Mouse (Mus musculus): ENCODE data around the gene Nova2. TPM values are rescaled to one million over a fixed set of nuclear protein-coding genes. Genes with fewer than 3 reads are reported as not detected.

Nova2 gene
- polyA plus RNA-seq (2014; fragmentation: Nextera tagmentation; extraction: Ambion mirVana) = 1.2 TPM in 2 replicates

DNA sequence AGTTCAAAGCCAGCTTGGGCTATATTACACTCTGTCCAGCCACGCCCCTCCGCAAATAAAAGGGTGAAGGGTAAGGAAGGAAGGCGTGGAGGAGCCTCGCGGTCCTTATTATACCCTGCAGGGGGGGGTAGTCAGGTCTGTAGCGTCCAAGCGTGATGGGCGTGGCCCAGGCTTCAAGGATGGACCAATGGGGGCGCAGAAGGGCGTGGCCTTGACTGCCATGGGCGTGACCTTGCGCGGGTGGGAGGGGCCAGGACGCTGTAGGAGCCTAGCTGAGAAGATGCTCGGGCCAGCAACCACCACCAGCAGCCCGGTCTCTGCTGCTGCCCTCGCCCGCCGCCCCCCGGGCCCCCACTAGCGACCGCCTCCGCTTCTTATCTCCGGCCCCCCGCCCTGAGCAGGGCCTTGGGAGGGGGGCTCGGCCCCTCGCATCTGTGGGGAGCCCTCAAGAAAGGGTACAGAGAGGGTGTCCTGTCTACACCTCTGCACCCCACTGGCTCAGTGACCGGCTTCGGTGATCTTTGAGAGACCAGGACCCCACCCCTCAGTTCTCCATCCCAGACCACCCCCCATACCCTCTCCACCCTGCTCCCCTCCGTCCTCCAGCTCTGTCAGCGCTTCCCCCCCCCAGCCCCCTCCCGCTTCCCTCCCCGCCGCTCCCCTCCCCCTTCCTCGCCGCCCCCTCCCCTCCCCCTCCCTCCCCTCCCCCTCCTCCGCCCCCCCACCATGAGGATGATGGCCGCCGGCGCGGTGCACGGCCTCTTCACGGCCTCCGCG lies at the start of gene Nova2:
Gene Nova2, plus strand, starts transcription at position 727 of the 777 bp plus-strand sequence.
- Histone ChIP-seq H3K36me3 (ENCODE audit: insufficient read depth) (no peaks in the 10 kb centered on the region), H3K27ac (ENCODE audit: low read depth) (peak within 1 kb of the TSS; percentile 52; the same call in 1 of the 2 replicates), H3K9ac (peak within 1 kb of the TSS; percentile 65), H3K4me2 (peak within 1 kb of the TSS; percentile 82), H3K4me3 (ENCODE audit: low read depth, low read length) (peak within 1 kb of the TSS; percentile 44), H3K9me3 (ENCODE audit: low read depth, low read length) (no peaks in the 10 kb centered on the region), H3K27me3 (ENCODE audit: insufficient read depth, low read length) (peaks cover 34% of the 10 kb centered on the region), H3K4me1 (ENCODE audit: insufficient read depth) (no peaks in the 10 kb centered on the region)
- ATAC-seq (ENCODE audit: insufficient read depth) (peak; percentile 78), DNase-seq (peak; percentile 91)
- under 1% methylated on average over 32 of the region's 45 CpGs for WGBS
- no peak for TF ChIP-seq CTCF (IDR thresholded peaks at IDR 0.05; ENCODE audit: low read depth)

DNA sequence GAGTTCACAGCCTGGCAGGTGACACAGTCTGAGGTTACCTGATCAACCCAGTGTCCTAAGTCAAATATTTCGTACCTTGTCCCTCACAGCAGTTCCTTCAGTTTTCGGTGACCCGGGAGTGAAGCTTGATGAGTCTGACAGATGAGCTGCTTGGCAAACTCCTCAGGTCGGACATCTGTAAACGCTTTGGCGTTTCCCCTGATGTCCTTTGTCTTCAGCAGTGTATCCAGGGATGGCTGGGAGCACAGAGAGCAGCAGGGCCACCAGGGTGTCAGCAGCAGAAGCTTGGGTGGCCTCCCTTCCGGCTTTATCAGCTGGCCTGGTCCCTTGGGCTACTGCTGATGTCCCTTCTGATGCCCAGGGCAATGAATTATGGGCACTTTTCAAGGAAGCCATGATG lies 47.0 kb upstream of the Nova2 start:
- H3K9ac ChIP-seq = no peak overlapping the region
- no peaks in the 10 kb centered on the region for H3K27me3 ChIP-seq (ENCODE audit: insufficient read depth, low read length)
- 42% methylated on average over 7 of the region's 7 CpGs for WGBS
- H3K36me3 ChIP-seq (ENCODE audit: insufficient read depth) = no peaks in the 10 kb centered on the region
- H3K4me2 ChIP-seq = no peak overlapping the region
- TF ChIP-seq CTCF (IDR thresholded peaks at IDR 0.05; ENCODE audit: low read depth) = no peak
- ATAC-seq (ENCODE audit: insufficient read depth) (no peak), DNase-seq (no peak)
- H3K4me3 ChIP-seq (ENCODE audit: low read depth, low read length) = no peak overlapping the region
- no peaks in the 10 kb centered on the region for H3K9me3 ChIP-seq (ENCODE audit: low read depth, low read length)
- no peaks in the 10 kb centered on the region for H3K4me1 ChIP-seq (ENCODE audit: insufficient read depth)
- no peak overlapping the region for H3K27ac ChIP-seq (ENCODE audit: low read depth)

DNA sequence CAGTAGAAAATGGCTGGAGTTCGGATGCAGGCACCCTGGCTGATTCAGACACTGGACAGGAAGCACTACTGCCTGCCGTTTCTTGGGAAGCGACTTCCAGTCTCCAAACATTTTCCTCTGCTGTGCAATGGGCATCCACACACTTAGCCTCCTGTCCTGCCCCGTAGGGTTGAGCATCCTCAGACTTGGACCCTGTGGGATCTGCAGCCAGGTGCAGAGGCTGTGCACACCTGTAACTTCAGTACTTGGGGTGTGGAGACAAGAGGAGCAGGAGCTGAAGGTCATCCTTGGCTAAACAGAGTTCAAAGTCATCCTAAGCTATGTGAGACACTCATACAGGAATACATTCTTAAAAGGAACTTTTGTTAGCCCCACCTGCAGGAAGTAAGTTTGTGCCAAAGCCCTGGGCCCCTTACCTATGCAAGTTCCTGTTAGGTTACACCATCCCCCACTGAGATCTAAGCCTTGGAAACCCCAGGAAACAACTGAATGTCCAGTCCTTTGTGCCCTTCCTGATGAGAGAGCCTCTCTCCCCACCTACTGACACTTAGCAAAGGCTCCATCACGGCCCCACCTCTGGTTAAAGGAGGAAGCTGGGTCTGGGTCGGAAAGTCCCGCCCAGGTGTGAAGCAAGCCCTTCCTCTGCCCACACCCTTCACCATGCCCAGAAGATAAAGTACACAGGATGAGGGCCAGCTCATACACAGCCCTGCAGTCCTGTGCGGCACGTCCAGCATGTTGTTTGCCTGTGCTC lies 41.5 kb upstream of the Nova2 start:
- Histone ChIP-seq H3K4me2 (no peak overlapping the region), H3K9me3 (ENCODE audit: low read depth, low read length) (no peaks in the 10 kb centered on the region), H3K4me3 (ENCODE audit: low read depth, low read length) (no peak overlapping the region), H3K27me3 (ENCODE audit: insufficient read depth, low read length) (no peaks in the 10 kb centered on the region), H3K9ac (no peak overlapping the region; the same call in 1 of the 2 replicates), H3K4me1 (ENCODE audit: insufficient read depth) (no peaks in the 10 kb centered on the region), H3K27ac (ENCODE audit: low read depth) (peak overlapping the region; percentile 12; the same call in 1 of the 2 replicates), H3K36me3 (ENCODE audit: insufficient read depth) (0 out of 2 replicates have a peak, but pooled peaks cover 2% of the 10 kb centered on the region)
- peak; percentile 11 for DNase-seq
- peak; percentile 34 for ATAC-seq (ENCODE audit: insufficient read depth)
- WGBS = 43% methylated on average over 9 of the region's 9 CpGs
- no peak for TF ChIP-seq CTCF (IDR thresholded peaks at IDR 0.05; ENCODE audit: low read depth)

DNA sequence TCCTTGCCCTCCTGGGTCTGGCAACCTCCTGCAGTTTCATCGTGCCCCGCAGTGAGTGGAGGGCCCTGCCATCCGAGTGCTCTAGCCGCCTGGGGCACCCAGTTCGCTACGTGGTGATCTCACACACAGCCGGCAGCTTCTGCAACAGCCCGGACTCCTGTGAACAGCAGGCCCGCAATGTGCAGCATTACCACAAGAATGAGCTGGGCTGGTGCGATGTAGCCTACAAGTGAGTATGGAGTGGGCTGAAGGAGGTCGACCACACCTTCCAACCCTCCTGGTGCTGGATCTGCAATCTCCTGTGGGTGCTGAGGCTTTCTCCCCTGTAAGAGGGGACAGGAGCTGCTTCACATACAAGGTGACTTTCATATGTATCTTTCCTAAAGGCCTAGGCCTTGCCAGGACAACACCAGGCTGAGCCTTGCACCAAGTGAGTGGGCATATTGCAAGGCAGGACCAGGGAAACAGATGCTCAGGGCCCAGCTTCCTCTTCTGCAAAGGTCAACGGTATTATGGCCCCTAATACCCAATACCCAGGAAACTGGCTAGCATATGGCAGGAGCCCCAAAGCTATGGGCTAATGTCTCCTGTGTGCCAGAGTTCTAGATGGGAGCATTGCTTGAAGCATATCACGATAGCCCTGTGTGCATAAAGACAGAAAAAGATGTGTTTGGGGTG lies 40.8 kb upstream of the Nova2 start:
- DNase-seq (no peak), ATAC-seq (ENCODE audit: insufficient read depth) (peak; percentile 33; the same call in 1 of the 2 replicates)
- Histone ChIP-seq H3K4me1 (ENCODE audit: insufficient read depth) (no peaks in the 10 kb centered on the region), H3K27ac (ENCODE audit: low read depth) (peak overlapping the region; percentile 12; the same call in 1 of the 2 replicates), H3K36me3 (ENCODE audit: insufficient read depth) (0 out of 2 replicates have a peak, but pooled peaks cover 2% of the 10 kb centered on the region), H3K27me3 (ENCODE audit: insufficient read depth, low read length) (no peaks in the 10 kb centered on the region), H3K9me3 (ENCODE audit: low read depth, low read length) (no peaks in the 10 kb centered on the region), H3K4me2 (no peak overlapping the region), H3K9ac (no peak overlapping the region; the same call in 1 of the 2 replicates), H3K4me3 (ENCODE audit: low read depth, low read length) (no peak overlapping the region)
- WGBS = 50% methylated on average over 13 of the region's 13 CpGs
- no peak for TF ChIP-seq CTCF (IDR thresholded peaks at IDR 0.05; ENCODE audit: low read depth)

DNA sequence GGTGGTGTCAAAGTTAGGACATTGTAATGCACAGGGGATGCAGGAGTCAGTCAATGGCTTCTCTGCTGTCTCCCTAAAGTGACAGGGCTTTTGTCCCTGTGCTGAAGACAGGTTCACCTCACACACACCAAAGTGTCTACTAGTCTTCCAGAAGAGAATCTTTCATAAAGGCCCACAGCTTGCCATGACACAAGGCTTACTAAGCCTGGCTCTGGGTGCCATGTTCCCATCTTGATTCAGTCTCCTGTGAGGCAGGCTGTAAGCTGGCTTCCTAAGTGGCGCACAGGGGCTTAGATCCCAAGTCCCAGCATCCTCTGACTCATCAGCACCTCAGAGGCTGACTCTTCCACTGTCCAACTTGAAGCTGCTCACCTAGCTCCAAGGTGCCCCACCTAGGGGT lies 38.7 kb upstream of the Nova2 start:
- Histone ChIP-seq H3K36me3 (ENCODE audit: insufficient read depth) (0 out of 2 replicates have a peak, but pooled peaks cover 2% of the 10 kb centered on the region), H3K9ac (no peak overlapping the region), H3K9me3 (ENCODE audit: low read depth, low read length) (no peaks in the 10 kb centered on the region), H3K4me2 (no peak overlapping the region), H3K4me3 (ENCODE audit: low read depth, low read length) (no peak overlapping the region), H3K27me3 (ENCODE audit: insufficient read depth, low read length) (no peaks in the 10 kb centered on the region), H3K4me1 (ENCODE audit: insufficient read depth) (no peaks in the 10 kb centered on the region), H3K27ac (ENCODE audit: low read depth) (no peak overlapping the region)
- ATAC-seq (ENCODE audit: insufficient read depth) (no peak), DNase-seq (no peak)
- WGBS = 92% methylated on average over 1 of the region's 1 CpGs
- no peak for TF ChIP-seq CTCF (IDR thresholded peaks at IDR 0.05; ENCODE audit: low read depth)

DNA sequence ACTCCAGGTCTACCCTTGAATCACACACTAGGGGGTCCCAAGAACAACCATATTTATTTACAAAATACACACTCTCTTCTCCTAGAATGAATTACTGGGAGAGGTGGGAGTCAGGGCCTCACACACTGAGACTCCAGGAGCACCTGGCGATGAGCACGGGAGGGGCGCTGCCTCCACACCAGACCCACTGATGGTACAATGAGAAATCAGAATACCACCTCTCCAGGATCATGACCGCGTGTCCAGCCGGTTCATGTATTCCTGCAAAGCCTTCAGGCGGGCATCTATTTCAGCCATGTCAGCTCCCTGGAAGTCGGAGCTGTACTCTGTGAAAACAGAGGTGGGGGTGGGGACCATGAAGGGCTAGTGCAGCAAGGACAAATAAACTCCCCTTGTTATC lies 34.8 kb upstream of the Nova2 start:
- WGBS = 91% methylated on average over 8 of the region's 8 CpGs
- no peak for DNase-seq
- Histone ChIP-seq H3K9me3 (ENCODE audit: low read depth, low read length) (no peaks in the 10 kb centered on the region), H3K27ac (ENCODE audit: low read depth) (no peak overlapping the region), H3K36me3 (ENCODE audit: insufficient read depth) (0 out of 2 replicates have a peak, but pooled peaks cover 2% of the 10 kb centered on the region), H3K4me1 (ENCODE audit: insufficient read depth) (peaks cover 9% of the 10 kb centered on the region), H3K27me3 (ENCODE audit: insufficient read depth, low read length) (peaks cover 8% of the 10 kb centered on the region), H3K9ac (no peak overlapping the region), H3K4me3 (ENCODE audit: low read depth, low read length) (no peak overlapping the region), H3K4me2 (no peak overlapping the region)
- TF ChIP-seq CTCF (IDR thresholded peaks at IDR 0.05; ENCODE audit: low read depth) = no peak
- ATAC-seq (ENCODE audit: insufficient read depth) = no peak
